Mouse (Mus musculus): ENCODE results near the gene Hdac11.
A peak's percentile ranks its signal among the peaks of the same experiment; 100 is the strongest.

The Hdac11 gene

DNA sequence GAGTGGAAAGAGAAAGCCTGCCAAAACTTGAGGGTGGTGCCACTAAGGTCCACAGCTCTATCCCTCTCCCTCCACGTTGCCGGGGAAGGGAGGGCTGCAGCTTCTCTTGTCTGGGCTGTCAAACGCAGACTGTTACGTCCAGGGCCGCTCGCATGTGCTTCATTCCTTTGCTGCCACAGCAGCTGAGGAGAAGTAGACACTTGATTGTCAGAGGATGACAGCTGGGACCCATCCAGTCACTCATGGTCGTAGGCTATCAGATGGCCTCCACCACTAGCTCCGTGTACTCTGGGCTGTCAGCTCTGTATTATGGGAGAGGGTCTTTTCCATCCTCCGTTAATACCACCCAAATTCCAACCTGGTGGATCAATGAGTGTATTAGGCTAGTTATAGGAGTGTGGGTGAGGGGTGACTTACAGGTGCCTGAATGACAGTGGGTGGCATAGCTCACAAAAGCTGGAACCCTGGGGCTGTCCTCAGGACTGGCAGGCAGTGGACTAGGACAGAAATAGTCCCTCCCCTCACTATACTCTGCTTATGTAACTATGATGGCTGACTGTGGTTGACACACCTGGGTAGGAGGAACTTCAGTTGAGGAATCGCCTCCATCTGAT lies 19.0 kb upstream of the Hdac11 start:
- no peak for DNase-seq (ENCODE audit: low spot score)

DNA sequence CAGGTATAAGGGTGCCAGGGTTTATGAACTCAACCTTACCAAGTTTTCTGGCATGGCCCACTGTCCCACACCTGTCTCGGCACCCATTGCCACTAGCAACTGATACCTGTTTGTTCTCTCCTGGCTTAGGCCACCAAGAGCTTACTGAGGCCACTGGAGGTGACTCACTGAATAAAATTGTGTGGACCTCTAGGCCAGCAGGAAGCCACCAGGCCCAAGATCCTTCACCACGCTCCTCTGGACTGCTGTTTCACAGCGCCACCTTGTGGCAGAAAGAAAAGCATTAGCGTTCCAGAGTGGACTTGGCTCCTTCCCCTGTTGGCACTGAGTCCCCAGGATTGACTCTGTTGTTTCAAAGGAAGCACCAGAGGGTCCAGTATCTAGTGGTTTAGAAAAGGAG lies 16.6 kb upstream of the Hdac11 start:
- DNase-seq (ENCODE audit: low spot score) = peak; percentile 64

DNA sequence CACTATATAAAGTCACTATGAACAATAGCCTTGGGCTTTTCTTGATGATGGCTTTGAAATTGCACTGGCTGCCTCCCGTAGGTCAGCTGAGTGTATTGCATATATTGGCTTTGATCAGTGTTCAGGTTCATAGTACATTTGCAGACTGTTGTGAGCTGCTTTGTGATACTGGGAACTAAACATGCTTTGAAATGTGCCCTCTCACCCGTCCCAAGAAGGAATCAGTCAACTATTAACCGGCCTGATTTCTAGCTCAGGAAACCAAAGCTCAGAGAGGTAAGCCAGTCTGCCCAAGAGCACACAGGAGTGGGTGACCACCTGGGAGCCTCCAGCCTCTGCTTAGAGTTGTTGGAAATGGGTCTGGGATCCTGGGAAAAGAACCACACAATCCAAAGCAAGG lies 11.4 kb upstream of the Hdac11 start:
- no peak for DNase-seq (ENCODE audit: low spot score)

DNA sequence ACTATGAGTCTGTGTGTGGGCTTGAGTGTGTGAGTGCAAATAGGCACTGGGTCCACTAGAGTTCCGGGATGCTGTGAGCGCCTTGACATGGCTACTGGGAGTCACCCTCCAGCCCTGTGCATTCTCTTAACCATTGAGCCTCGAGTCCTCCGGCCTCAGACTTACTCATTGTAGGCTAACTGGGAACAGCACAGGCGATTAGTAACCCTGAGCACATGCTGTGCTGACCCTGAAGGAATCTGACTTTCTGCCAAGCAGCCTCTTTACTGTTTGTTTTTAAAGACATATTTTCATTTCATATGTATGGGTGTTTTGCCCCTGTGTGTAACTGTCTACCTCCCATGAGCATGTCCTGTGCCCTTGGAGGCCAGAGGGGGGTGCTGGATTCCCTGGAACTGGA lies 10.9 kb upstream of the Hdac11 start:
- DNase-seq (ENCODE audit: low spot score) = no peak

DNA sequence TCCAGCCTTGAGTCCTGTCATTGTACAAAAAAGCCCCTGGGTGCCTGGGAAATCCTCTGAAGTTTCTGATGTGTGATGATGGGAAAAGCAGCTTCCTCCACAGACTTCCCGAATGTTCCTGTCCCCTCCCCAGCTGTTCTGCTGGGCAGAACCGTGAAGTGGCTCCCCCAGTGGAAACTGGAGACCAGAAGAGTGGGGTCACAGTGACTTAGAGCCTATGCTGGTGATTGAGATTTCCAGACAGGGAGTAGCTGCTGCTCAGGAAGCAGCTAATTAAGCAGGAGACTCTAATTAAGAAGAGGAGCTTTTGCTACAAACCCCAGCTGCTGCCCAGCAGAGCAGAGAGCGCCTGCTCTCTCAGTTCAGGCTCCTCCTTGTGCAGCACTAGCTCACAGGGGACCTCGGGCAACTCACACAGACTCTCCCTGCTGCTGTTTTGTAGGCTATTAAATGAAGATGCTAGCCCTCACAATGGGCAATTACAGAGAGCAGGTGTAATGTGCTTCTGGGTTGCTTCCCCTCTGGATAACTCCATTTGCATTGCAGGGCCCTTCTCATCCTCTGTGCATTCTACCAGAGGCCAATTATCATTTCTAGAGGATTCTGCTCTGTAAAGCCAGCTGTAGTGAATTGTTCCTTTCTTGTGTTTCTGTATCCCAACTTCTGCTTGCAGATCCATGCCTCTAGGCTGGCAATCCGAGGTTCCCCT lies 9.9 kb upstream of the Hdac11 start:
- DNase-seq (ENCODE audit: low spot score) = no peak

DNA sequence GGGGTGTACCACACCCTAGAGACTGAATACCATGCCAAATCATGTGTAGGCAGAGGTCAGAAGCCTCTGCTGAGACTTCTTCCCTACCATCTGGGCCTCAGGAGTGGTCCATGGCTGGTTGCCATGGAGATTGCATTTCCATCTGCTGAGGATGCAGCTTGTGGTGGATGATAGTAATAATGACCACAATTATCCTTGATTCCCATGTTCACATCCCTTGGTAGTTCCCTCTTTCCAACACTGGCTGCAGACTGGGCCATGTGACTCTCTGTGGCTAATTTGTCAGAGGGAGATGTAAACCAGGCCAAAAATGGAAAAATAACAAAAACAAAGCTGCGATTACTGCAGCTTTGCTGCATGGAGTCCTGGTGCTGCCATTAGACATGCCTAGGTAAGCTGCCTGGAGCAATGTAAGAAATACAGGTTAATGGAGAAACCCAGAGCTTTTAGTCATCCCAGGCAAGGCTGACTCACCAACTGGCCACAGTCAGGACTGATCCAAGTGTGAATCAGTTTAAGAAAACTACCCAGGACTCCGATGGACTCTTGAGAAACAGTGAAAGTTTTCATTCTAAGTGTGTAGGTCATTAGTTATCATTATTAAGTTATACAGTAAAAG lies 9.2 kb upstream of the Hdac11 start:
- DNase-seq (ENCODE audit: low spot score) = no peak

DNA sequence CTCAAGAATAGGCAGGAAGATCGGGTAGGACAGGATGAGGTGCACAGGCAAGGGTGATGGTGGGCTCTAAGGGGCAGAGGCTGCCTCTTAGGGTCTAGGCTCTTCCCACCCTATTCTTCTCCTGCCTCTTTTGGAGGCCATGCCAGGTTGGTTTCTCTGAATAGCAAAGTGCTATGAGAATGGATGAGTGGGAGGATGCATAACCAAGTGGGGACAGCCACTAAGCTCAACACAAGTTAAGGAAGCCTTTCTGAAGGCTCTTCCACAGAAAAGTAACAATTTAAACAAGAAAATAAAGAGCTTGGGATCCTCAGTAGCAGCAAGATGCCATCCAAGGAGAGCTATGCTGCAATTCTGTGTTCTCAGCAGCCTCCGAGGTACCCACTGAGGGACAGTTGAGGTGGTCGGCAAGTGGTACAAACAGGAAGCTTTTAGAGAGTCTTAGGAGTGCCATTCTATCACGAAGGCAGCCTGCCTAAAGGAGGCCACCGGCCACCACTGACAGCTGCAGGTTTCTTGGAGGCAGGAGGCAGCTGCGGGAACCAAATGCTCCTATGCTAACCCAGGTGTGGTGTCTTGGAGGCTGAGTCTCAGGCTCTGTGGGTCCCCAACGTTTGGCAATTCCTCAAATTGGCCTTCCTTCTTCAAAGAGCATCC lies 3.4 kb upstream of the Hdac11 start:
- DNase-seq (ENCODE audit: low spot score) = no peak

DNA sequence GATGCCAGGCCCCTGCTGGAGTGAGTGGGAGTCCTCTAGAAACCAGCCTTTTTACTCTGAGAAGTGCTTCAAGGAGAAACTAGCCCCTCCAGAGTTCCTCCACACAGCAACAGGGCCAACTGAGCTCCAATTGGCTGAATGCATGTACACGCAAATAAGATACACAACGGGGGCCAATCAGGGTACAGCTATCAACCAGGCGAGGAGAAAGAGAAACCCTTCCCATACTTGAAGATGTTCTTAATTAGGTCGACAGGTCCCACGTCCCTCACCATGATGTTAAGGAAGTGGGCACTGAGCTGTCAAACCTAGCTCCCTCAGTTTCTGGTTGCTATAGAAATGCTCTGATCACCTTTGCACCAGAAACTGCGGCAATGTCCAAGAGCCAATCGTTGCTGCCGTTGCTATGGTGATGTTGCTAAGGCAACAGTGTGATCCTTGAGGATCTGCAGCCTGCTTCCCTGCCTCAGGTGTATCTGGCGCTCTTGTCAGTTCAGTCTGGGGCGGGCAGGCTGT lies 2.9 kb upstream of the Hdac11 start:
- no peak for DNase-seq (ENCODE audit: low spot score)

DNA sequence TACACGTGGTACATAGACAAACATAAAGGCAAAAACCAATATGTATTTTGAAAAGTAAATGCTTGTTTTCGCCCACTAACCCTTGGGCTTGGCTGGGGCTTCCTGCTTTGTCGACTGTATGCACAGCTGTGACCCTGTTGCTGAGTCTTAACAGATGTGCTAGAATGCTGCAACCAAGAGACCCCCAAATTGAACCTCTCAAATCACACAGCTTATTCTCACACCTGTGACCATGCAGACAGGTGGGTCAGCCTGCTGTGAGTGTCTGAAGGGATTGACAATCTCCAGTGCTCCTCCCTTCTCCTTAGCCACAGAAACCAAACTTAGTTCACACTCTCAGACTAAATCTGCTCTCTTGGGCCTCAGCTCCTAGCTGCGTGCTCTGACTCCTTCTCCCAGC lies 1.8 kb upstream of the Hdac11 start:
- DNase-seq (ENCODE audit: low spot score) = no peak

DNA sequence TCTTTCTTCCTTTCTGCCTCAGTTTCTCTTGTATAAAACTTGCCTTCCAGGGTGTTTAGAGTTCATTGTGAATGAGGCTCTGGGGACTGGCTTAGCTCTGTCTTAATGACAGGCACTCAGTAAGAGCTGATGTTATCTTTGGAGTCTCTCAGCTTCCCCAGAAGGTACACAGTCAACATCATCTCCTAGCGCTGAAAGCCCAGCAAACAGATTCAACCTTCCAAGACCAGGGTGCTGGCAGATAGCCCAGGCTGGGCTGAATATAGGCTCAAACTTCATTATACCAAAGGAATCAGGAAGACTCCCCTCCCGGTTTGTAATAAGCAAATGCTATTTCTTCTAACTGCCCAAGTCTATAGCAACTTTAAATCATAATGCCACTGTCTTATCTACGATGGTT lies 1.2 kb upstream of the Hdac11 start:
- DNase-seq (ENCODE audit: low spot score) = no peak

DNA sequence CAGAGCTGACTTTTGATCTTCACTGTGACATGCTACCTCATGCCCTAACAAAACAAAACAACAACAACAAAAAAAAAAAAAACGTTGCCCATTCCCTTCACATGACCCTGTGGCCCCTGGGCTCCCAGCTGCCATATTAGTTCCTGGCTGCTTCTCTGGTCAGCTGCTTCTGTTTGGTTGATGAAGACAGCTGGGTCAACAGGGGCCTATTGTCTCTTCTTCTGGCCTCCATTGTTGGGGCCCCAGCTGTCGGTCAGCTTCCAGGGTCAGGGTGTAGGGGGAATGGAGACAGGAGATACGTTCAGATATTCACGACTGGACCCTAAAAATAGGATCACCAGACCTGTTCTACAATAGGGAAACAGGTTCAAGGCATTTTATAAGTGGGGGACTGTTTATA lies 403 bp upstream of the Hdac11 start:
- no peak for DNase-seq (ENCODE audit: low spot score)

DNA sequence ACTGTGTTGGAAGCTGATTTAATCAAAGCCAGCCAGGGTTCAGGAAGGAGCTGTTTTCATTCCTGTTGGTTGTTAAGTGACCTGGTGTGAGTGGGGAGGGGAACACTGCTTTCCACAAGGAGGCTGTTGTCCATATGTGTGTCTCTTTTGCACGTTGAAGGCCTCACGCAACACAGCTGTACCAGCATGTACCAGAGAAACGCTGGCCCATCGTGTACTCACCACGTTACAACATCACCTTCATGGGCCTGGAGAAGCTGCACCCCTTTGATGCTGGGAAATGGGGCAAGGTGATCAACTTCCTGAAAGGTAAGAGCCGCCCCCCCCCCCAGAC lies 739 bp downstream of the Hdac11 start:
- DNase-seq (ENCODE audit: low spot score) = no peak

DNA sequence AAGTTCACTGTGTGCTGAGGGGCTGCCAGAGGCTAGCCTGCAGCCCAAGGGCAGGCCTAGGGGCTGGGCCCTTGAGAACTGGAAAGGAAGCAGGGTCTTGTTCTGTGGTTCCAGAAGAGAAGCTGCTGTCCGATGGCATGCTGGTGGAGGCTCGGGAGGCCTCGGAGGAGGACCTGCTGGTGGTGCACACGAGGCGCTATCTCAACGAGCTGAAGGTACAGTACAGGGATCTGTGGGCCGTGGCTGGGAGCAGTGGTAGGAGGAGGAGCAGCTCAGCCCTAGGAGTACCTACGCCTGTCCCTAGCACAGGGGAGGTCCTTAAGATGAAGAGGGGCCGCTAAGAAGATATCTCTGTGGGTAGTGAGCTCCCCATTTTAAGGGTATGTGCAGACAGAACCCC lies 2.6 kb downstream of the Hdac11 start:
- no peak for DNase-seq (ENCODE audit: low spot score)

DNA sequence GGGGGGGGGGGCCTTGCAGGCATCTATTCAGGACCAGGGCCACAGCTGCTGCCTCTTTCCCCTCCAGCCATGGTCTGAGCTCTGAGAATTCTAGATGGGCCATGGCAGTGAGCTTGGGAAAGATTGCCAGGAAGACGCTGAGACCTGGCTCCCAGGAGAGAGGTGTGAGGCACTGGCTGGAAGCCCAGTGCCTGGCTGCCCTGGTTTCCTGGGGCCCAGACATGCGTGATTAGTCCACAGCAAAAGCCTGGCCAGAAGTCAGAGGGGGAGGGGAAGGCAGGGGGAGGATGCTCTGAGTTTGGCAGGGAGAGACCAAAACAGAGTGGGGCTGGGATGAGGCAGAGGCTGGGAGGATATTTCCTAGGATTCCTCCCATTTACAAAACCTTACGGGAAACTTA lies 3.9 kb downstream of the Hdac11 start:
- peak; percentile 23 for DNase-seq (ENCODE audit: low spot score)

DNA sequence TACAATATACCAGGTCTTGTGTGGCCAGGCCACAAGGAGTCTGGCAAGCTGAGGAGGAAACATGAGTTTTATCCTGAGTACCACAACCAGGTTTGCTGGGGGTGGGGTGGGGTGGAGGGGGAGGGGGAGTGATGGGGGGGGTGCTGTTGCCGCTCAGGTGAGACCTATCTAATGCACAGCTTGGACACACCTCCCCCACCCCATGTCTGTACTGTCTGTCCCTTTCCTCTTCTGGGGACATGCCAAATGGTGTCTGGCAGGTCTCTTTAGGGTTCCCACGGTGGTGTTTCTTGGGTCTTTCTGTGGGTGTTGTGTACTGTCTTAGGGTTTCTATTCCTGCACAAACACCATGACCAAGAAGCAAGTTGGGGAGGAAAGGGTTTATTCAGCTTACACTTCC lies 4.5 kb downstream of the Hdac11 start:
- no peak for DNase-seq (ENCODE audit: low spot score)

DNA sequence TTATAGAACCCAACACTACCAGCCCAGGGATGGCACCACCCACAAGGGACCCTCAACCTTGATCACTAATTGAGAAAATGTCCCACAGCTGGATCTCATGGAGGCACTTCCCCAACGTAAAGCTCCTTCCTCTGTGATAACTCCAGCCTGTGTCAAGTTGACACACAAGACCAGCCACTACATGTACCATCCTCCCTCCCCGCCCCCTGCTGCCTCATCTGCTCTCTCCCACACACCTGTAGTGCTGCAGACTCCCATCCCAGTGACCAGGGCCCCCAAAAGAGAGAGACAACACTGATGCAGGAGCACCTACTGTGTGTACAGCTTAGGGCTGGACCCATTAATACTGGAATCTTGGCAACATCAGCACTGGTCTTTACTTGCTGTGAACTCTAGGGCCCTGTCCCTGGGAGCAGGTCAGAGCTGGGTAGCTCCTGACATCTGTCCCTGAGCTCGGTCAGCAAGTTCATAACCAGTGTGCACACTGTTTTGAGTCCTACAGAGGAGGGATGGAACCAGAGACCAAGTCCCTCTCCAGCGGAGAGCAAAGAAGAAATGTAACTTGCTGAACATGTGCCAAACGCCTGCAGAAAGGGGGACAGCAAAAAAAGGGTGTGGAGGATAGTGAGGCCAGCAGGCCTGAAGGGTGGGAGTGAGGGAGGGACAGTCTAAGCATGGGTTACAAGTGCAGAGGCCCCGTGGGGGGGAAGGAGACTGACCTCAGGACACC lies 5.2 kb downstream of the Hdac11 start:
- DNase-seq (ENCODE audit: low spot score) = no peak

DNA sequence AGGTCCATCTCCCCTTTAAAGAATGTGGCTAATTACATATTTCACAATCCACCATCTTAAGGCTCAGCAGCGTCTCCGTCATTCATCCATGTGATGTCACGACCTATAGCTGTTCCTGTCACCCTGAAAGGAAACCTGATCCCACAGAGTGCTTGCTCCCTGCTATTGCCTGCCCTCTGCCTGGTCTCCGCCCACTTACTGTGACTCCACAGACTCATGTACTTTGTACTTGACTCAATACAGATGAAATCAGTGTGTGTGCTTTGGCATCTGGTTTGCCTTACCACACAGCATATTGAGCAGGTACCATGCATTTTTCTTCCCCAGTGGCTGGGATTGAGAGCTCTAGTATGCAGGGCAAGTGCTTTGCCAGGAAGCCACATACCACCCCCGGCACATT lies 5.8 kb downstream of the Hdac11 start:
- no peak for DNase-seq (ENCODE audit: low spot score)

DNA sequence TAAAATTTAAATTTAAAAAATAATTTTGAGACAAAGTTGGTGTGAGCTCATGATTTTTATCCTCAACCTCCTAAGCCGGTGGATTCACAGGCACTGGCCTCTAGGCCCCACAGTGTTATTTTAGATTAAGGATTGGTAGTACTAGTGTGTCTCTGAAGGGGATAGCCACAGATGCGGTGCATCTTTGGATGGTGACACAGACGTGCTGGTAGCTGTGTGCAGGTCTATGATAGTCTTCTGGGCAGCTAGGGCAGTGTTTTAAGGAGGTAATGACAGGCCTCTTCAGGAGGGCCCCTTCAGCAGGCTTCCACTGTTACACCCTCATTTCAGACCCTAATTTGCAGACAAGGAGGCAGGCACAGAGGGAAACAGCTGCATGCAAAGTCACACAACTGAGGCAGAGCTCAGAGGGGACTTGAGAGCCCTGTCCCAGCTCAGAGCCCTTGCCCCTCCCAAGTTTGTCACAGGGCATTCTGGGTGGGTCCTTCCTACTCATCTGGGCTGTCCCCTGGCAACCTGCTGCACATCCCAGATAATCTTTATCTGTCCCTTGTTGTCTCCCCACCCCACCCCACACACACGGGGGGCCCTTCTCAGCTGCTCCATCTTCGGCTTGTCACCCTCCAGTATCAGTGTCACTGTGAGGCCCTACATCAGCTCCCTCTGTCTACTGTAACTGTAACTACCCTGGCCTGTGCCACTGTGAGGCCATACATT lies 6.9 kb downstream of the Hdac11 start:
- DNase-seq (ENCODE audit: low spot score) = no peak

DNA sequence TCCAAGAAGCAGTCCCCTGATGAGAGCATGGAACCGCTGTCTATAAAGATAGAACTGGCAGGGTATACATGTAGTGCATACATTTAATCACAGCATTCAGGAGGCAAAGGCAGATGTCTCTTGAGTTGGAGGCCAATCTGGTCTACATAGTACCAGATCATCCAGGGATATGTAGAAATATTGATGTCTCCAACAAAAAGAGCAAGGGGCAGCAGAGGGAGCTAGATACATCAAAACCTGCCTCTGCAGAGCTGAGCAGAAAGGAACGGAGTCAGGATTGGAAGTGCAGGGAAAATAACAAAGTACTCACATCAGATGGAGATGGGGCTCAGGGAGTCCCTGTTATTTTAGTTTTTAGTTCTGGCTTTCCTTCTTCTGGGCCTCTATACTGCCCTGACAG lies 8.1 kb downstream of the Hdac11 start:
- DNase-seq (ENCODE audit: low spot score) = no peak

DNA sequence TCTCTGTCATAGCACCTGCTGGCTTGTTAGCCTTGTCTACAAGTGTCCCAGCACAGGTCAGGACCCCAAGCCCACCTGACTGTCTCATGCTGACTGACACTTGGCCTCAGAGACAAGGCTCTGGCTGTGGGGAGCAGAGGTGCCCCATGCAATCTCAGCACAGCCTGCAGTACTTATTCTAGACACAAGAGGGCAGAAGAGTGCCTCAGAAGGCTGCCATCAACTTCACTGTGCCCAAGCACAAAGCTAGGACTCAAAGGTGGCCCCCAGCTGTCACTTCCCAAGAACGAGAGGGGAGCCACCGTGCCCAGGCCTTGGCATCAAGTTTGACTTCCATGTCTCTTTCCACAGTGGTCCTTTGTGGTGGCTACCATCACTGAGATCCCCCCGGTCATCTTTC lies 8.7 kb downstream of the Hdac11 start:
- peak; percentile 56 for DNase-seq (ENCODE audit: low spot score)

DNA sequence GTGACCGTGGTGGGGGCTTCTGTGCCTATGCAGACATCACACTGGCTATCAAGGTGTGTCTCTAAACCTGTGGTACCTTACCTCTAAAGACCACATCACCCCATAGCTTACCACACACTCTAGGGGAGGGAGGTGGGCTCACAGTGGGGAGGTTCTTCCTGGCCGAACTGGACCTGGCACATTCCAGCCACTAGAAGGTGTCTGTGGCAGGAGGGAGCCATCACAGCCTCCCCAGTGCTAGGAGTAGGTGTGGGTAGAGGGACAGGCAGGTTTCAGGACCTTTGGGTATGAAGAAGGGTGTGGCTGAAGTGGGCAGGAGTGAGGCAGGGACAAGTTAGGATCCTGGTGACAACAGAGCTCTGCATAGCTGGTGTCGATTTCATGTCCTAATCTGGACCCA lies 11.4 kb downstream of the Hdac11 start:
- no peak for DNase-seq (ENCODE audit: low spot score)

DNA sequence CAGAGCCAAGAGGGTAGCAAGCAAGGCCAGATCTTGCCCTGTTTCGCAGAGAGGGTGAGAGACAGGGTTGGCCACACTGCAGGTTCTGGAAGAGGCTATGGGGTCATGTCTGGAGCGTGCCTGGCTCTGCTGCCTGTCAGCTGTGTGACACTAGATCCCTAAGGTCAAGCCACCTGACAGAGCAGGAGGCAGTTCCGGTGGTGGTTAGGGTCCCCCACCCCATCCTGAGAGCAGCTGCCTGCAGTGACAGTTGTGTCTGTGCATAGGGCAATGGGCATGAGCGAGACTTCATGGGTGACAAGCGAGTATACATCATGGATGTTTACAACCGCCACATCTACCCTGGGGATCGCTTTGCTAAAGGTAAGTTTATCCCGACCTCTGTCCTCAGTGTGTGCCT lies 12.7 kb downstream of the Hdac11 start:
- no peak for DNase-seq (ENCODE audit: low spot score)
